26 mouse cellular contexts compared by ENCODE assay signal in genomic region chr17:63029105-63029504, GRCm38 (mm10).
A peak's percentile ranks its signal among the peaks of the same experiment; 100 is the strongest.
DNase-seq lines count a peak whose midpoint lies in the region; ATAC-seq lines count a peak whose summit lies in the region.
"Had no signal": no experiment of that assay in that cellular context is flagged by ENCODE, and none has a peak within 500 bp of the region (broad histone marks: within the 10 kb centered on the region; RNA-seq: fewer than 3 reads in every experiment).

No protein-coding gene starts in this region.

- 0 out of 2 replicates have a peak overlapping the region, but pooled peaks have one; percentile 8 for H3K27ac ChIP-seq in forebrain, embryonic 10.5 days
- H3K27ac ChIP-seq in forebrain, embryonic 13.5 days: no peak overlapping the region
- H3K27ac ChIP-seq in heart, embryonic 12.5 days (ENCODE audit: poor library complexity, severe bottlenecking): no peak overlapping the region
- H3K27ac ChIP-seq: embryonic facial prominence, embryonic 12.5 days; forebrain, embryonic 15.5 days; heart, embryonic 15.5 days; hindbrain, embryonic 10.5 days; hindbrain, embryonic 14.5 days had no signal

- ATAC-seq in forebrain, embryonic 13.5 days: no peak
- no peak for ATAC-seq in heart, embryonic 12.5 days (ENCODE audit: insufficient number of reproducible peaks, low FRiP score)
- ATAC-seq: activated CD4-positive, CD25-positive, alpha-beta regulatory T cell, adult 4 months; CD4-positive, CD25-positive, alpha-beta regulatory T cell, adult 4 months; forebrain, embryonic 15.5 days; intestine, postnatal 0 days had no signal

- no peaks in the 10 kb centered on the region for H3K36me3 ChIP-seq in forebrain, embryonic 10.5 days (replicated peaks)
- H3K36me3 ChIP-seq in forebrain, embryonic 13.5 days (ENCODE audit: poor library complexity, severe bottlenecking): no peaks in the 10 kb centered on the region
- H3K36me3 ChIP-seq in heart, embryonic 12.5 days: no peaks in the 10 kb centered on the region
- H3K36me3 ChIP-seq: embryonic facial prominence, embryonic 12.5 days; forebrain, embryonic 15.5 days; heart, embryonic 15.5 days; hindbrain, embryonic 10.5 days had no signal

- no peak overlapping the region for H3K9ac ChIP-seq in forebrain, embryonic 13.5 days
- H3K9ac ChIP-seq in heart, embryonic 12.5 days: no peak overlapping the region
- H3K9ac ChIP-seq: embryonic facial prominence, embryonic 12.5 days; forebrain, embryonic 15.5 days; heart, embryonic 15.5 days; hindbrain, embryonic 14.5 days had no signal

- H3K4me2 ChIP-seq in forebrain, embryonic 13.5 days: no peak overlapping the region
- no peak overlapping the region for H3K4me2 ChIP-seq in heart, embryonic 12.5 days
- H3K4me2 ChIP-seq: embryonic facial prominence, embryonic 12.5 days; forebrain, embryonic 15.5 days; heart, embryonic 11.5 days; heart, embryonic 15.5 days; hindbrain, embryonic 14.5 days had no signal

- 57% methylated on average over 4 of the region's 4 CpGs for WGBS in forebrain, embryonic 10.5 days
- 51% methylated on average over 4 of the region's 4 CpGs for WGBS in forebrain, embryonic 13.5 days
- 47% methylated on average over 4 of the region's 4 CpGs for WGBS in heart, embryonic 12.5 days

- peaks cover 29% of the 10 kb centered on the region for H3K4me1 ChIP-seq in forebrain, embryonic 10.5 days
- peaks cover 3% of the 10 kb centered on the region; the same call in 1 of the 2 replicates for H3K4me1 ChIP-seq in forebrain, embryonic 13.5 days
- peaks cover 5% of the 10 kb centered on the region; the same call in 1 of the 2 replicates for H3K4me1 ChIP-seq in heart, embryonic 12.5 days (replicated peaks)

- no peak for DNase-seq in forebrain, embryonic 10.5 days (ENCODE audit: extremely low spot score, low spot score)
- peak; percentile 22 for DNase-seq in heart, adult 11 months
- peak; percentile 32 for DNase-seq in A20 (ENCODE audit: low read depth, low spot score)
- DNase-seq in brain, adult 2 months (ENCODE audit: low read depth, low spot score): peak; percentile 26
- DNase-seq in gastrocnemius, postnatal 14 days: no peak
- DNase-seq: adrenal gland, adult 8-10 months; adrenal gland, postnatal 25 days; cerebellum, adult 18-20 months; cerebellum, adult 9-10 months; cerebellum, postnatal 14 days; gastrocnemius, postnatal 36 days; heart, postnatal 10 days; heart, postnatal 36 days; kidney, adult 2 months had no signal

- H3K27me3 ChIP-seq in forebrain, embryonic 10.5 days (ENCODE audit: poor library complexity, severe bottlenecking): no peaks in the 10 kb centered on the region
- no peaks in the 10 kb centered on the region for H3K27me3 ChIP-seq in forebrain, embryonic 13.5 days
- no peaks in the 10 kb centered on the region for H3K27me3 ChIP-seq in heart, embryonic 12.5 days (replicated peaks)
- H3K27me3 ChIP-seq: embryonic facial prominence, embryonic 12.5 days; forebrain, embryonic 15.5 days; heart, embryonic 15.5 days had no signal

- intact Hi-C loops in gastrocnemius, postnatal 14 days (cut with DNase I; ENCODE audit: low total_unique reads): no loop called here

- H3K9me3 ChIP-seq in forebrain, embryonic 10.5 days: no peaks in the 10 kb centered on the region
- H3K9me3 ChIP-seq in forebrain, embryonic 13.5 days (replicated peaks): no peaks in the 10 kb centered on the region
- H3K9me3 ChIP-seq in heart, embryonic 12.5 days (replicated peaks): no peaks in the 10 kb centered on the region
- H3K9me3 ChIP-seq: embryonic facial prominence, embryonic 12.5 days; forebrain, embryonic 15.5 days; heart, embryonic 15.5 days; hindbrain, embryonic 10.5 days had no signal

- no peak overlapping the region for H3K4me3 ChIP-seq in forebrain, embryonic 10.5 days
- no peak overlapping the region for H3K4me3 ChIP-seq in forebrain, embryonic 13.5 days
- H3K4me3 ChIP-seq in heart, embryonic 12.5 days: no peak overlapping the region
- H3K4me3 ChIP-seq: embryonic facial prominence, embryonic 12.5 days; erythroblast, embryonic 14.5 days; forebrain, embryonic 15.5 days; heart, embryonic 15.5 days; hindbrain, embryonic 10.5 days had no signal

Comparison
In these comparisons a context has a peak if more than half of its experiments do, and no peak if none do; other contexts are left out.
1. DNase-seq: peak in heart, adult 11 months (single experiment), A20 (single experiment) and brain, adult 2 months (single experiment); none in forebrain, embryonic 10.5 days (single experiment) and gastrocnemius, postnatal 14 days (single experiment).